Mouse (Mus musculus) frontal cortex, postnatal 14 days (tissue): ENCODE measurements around the gene H2-DMb1.

ENCODE experiments used
- DNase-seq, 2 experiments: peaks; one replicate each; pipeline ENCODE4 v3.0.0; 2022; ENCODE audit warnings: low spot score in 2 of 2

H2-DMb1 gene

GRCm38 (mm10) chr17:34123111-34123510 lies 29.8 kb upstream of the H2-DMb1 start:
- DNase-seq, result no peak

DNA sequence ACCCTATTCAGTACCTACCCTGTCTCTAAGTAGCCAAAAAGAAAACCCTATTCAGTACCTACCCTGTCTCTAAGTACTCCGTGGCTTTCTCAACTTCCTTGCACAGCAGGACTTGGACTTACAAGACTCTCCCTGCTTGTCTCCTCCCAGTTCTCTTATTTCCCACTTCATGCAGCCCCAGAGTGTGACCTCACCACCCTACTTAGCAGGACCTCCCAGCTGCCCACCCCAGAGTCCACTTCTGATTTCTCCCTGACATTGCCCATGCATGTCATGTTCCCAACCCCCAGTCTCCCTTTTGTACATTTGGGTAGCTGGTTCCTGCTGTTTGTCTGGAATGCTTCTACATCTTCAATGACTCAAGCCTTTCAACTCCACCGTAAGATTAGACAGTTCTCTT lies 29.4 kb upstream of the H2-DMb1 start:
- no peak for DNase-seq

GRCm38 (mm10) chr17:34124649-34125048 lies 28.2 kb upstream of the H2-DMb1 start:
- DNase-seq, result no peak

- no peak for DNase-seq
These were observed 25.9 kb upstream of the H2-DMb1 start for GRCm38 (mm10) chr17:34126826-34127420.

- no peak for DNase-seq
These were observed 25.4 kb upstream of the H2-DMb1 start for GRCm38 (mm10) chr17:34127475-34127874.

- peak in 1 of 2 experiments; percentile 60 for DNase-seq
These were observed 24.5 kb upstream of the H2-DMb1 start for GRCm38 (mm10) chr17:34128264-34128937.

- DNase-seq, result no peak
These were observed 23.7 kb upstream of the H2-DMb1 start for GRCm38 (mm10) chr17:34128944-34129791.

DNA sequence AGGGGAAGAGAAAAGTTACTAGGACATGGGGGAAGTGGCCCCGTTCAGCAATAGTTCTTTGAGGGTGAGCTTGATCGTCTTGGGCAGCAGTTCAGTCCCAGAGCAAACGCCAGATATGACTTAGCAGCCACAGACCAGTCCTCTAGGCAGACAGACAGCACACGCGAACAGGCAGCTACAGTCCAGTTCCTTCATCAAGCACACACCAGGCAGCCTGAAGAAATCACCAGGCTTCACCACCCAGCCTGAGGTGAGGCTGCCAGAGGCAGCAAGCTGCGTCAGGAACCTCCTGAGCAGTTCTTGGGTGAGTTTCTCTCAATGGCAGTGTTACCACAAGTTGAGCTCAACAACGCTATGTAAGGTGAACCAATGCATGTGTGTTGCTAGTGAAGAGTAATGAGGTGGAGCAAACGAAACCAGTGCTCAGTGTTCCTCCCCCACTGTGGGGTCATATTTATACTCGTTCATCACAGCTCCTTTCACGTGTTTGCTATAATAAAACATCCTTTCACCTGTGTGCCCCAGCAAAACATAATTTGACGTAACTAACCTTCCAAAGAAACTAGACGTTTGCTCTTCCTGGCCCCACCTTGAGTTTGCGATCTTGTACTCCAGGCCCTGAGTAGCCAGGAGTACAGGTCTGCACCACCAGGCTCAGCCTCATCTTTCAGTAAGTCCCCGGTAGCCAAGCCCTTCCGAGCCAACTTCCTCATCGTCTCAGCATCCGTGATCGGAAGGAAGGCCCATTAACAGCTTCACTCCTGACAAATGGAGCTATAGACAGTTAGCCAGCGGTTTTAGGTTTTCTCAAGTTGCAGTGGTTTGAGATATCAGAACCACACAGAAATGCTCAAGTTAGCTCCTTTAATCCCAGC lies 22.6 kb upstream of the H2-DMb1 start:
- no peak for DNase-seq

GRCm38 (mm10) chr17:34131911-34132310 lies 21.0 kb upstream of the H2-DMb1 start:
- DNase-seq, result no peak

- DNase-seq, result no peak
These were observed 19.6 kb upstream of the H2-DMb1 start for GRCm38 (mm10) chr17:34133289-34133688.

GRCm38 (mm10) chr17:34134451-34134850 lies 18.4 kb upstream of the H2-DMb1 start:
- DNase-seq, result no peak

DNA sequence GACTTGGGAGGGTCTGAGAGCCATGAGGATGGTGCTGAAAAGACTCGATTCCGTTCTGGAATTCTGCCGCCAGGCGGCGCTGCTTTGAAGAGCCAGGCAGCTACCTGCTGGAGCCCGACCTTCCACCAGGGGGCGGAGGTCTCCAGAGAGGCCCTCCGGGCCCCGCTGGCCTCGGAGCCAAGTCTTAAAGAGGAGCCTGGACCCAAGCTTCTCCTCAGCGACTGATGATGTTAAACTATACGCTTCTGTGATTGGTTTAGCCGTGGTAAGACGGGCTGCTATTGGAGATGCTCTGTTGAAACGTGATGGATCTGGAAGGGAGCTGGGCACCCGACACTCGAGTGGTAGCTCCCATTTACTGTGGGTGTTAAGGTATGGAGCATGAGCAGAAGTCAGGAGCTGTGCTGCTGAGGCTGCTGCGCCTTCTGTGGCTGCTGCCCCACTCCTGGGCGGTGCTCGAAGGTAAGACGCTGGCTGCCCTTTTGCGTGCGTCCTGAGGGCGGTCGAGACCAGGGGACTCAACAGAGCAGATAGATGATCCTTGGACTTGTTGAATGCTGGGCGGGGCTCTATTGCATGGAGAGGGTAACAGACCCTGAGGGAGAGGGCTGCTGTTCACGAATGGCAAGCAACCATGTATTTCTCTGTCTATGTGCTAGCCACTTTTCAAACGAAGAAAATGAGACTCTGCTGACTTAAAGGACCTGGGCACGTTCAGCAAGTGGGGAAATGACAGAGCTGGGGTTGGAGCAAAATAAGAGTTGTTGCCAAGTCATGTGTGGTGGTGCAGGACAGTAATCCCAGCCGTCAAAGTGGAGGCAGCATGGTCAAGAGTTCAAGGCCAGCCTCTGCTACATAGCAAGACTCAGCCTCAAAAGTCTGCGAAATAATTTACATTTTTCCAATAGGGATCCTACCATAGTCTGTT lies 17.3 kb upstream of the H2-DMb1 start:
- peak; percentile 96 to 97 for DNase-seq

GRCm38 (mm10) chr17:34137601-34138000 lies 15.3 kb upstream of the H2-DMb1 start:
- DNase-seq, result no peak

GRCm38 (mm10) chr17:34138655-34139054 lies 14.2 kb upstream of the H2-DMb1 start:
- no peak for DNase-seq

- DNase-seq, result no peak
These were observed 13.5 kb upstream of the H2-DMb1 start for GRCm38 (mm10) chr17:34139416-34139815.

- no peak for DNase-seq
These were observed 12.6 kb upstream of the H2-DMb1 start for GRCm38 (mm10) chr17:34140240-34140639.

- DNase-seq, result no peak
These were observed 11.4 kb upstream of the H2-DMb1 start for GRCm38 (mm10) chr17:34141448-34141847.

- no peak for DNase-seq
These were observed 10.3 kb upstream of the H2-DMb1 start for GRCm38 (mm10) chr17:34142456-34143010.

- no peak for DNase-seq
These were observed 9.8 kb upstream of the H2-DMb1 start, which contains the start of gene H2-DMb2 for GRCm38 (mm10) chr17:34143033-34143432. TSS of gene H2-DMb2 (plus strand) at chr17:34143307.

DNA sequence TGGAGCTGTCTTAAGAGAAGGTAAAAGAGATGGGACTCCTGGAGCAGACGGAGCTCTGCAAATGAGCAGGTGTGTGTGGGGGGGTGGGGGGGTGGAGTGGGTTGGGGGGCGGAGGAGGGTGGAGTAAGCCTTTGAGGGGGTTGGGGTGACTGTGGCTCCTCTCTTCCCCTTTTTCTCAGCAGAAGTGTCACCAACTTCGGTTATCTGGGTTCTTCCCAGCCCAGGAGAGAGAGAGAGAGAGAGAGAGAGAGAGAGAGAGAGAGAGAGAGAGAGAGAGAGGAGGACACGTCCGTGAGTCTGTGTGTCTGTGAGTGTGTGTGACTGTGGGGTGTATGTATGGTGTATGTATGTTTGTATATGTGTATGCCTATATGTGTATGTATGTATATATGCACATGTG lies 9.4 kb upstream of the H2-DMb1 start:
- DNase-seq, result no peak
